Mouse (Mus musculus): ENCODE data around the gene Tenm2. TPM values are rescaled to one million over a fixed set of nuclear protein-coding genes. Genes with fewer than 3 reads are reported as not detected.

Gene Tenm2
- total and polyA plus RNA-seq, 3 experiments, result not detected

- TF ChIP-seq POLR2AphosphoS5 (IDR thresholded peaks at IDR 0.05; ENCODE audit: borderline replicate concordance, low read depth, low read length) (no peak), TAL1 (IDR thresholded peaks at IDR 0.05; ENCODE audit: low read length) (no peak), RCOR1 (IDR thresholded peaks at IDR 0.05; ENCODE audit: low read depth, low read length) (no peak), CHD2 (IDR thresholded peaks at IDR 0.05; ENCODE audit: low read length) (no peak), ETS1 (IDR thresholded peaks at IDR 0.05; ENCODE audit: low read depth, low read length) (no peak), USF2 (IDR thresholded peaks at IDR 0.05; ENCODE audit: borderline replicate concordance in 1 of 2, insufficient read depth in 1 of 2, low read depth in 1 of 2, low read length in 2 of 2) (no peak), MEF2A (IDR thresholded peaks at IDR 0.05; ENCODE audit: extremely low read depth, insufficient replicate concordance, low read depth, low read length, poor library complexity, severe bottlenecking) (no peak), SMC3 (IDR thresholded peaks at IDR 0.05; ENCODE audit: low read depth, low read length) (no peak), USF1 (IDR thresholded peaks at IDR 0.05; ENCODE audit: low read depth, low read length) (no peak)
- Histone ChIP-seq H3K9me3 (replicated peaks; ENCODE audit: insufficient read depth, low read length) (no peaks in the 10 kb centered on the region; the same call in 1 of the 2 replicates), H3K4me1 (ENCODE audit: control insufficient read depth in 1 of 2, insufficient read depth in 2 of 2, low read length in 2 of 2) (no peaks in the 10 kb centered on the region), H3K27ac (ENCODE audit: control insufficient read depth, low read depth, low read length) (no peak overlapping the region), H3K27me3 (ENCODE audit: control insufficient read depth in 1 of 2, insufficient read depth in 2 of 2, low read length in 2 of 2) (no peaks in the 10 kb centered on the region), H3K79me2 (ENCODE audit: control insufficient read depth, insufficient read depth, low read length, poor library complexity) (no peaks in the 10 kb centered on the region), H3K9ac (ENCODE audit: control insufficient read depth, low read depth, low read length, poor library complexity, severe bottlenecking) (no peak overlapping the region), H3K36me3 (ENCODE audit: control insufficient read depth in 1 of 2, insufficient read depth in 2 of 2, low read length in 2 of 2) (no peaks in the 10 kb centered on the region), H3K4me3 (ENCODE audit: control insufficient read depth in 1 of 2, insufficient read depth in 1 of 2, low read depth in 2 of 2, low read length in 2 of 2) (no peak overlapping the region)
- no peak for DNase-seq (ENCODE audit: low read depth, low spot score)
These were observed 765.8 kb downstream of the Tenm2 start for GRCm38 (mm10) chr11:36469811-36470551.

- TF ChIP-seq MAFK (IDR thresholded peaks at IDR 0.05; ENCODE audit: borderline replicate concordance, low read depth, low read length), result no peak
- no peak for TF ChIP-seq USF1 (IDR thresholded peaks at IDR 0.05; ENCODE audit: low read depth, low read length)
- TF ChIP-seq MAZ (IDR thresholded peaks at IDR 0.05; ENCODE audit: low read depth, low read length), result no peak
- no peak for TF ChIP-seq CHD2 (IDR thresholded peaks at IDR 0.05; ENCODE audit: low read length)
- TF ChIP-seq E2F4 (IDR thresholded peaks at IDR 0.05; ENCODE audit: borderline replicate concordance, low read depth, low read length), result no peak
These were observed 777.3 kb downstream of the Tenm2 start for GRCm38 (mm10) chr11:36458451-36458850.

GRCm38 (mm10) chr11:36454076-36454475, 781.7 kb downstream of the Tenm2 start:
- Histone ChIP-seq H3K79me2 (ENCODE audit: control insufficient read depth, insufficient read depth, low read length, poor library complexity) (no peaks in the 10 kb centered on the region), H3K4me3 (ENCODE audit: control insufficient read depth in 1 of 2, insufficient read depth in 1 of 2, low read depth in 2 of 2, low read length in 2 of 2) (no peak overlapping the region), H3K27me3 (ENCODE audit: control insufficient read depth in 1 of 2, insufficient read depth in 2 of 2, low read length in 2 of 2) (no peaks in the 10 kb centered on the region), H3K27ac (ENCODE audit: control insufficient read depth, low read depth, low read length) (no peak overlapping the region), H3K4me1 (ENCODE audit: control insufficient read depth in 1 of 2, insufficient read depth in 2 of 2, low read length in 2 of 2) (no peaks in the 10 kb centered on the region), H3K36me3 (ENCODE audit: control insufficient read depth in 1 of 2, insufficient read depth in 2 of 2, low read length in 2 of 2) (no peaks in the 10 kb centered on the region), H3K9ac (ENCODE audit: control insufficient read depth, low read depth, low read length, poor library complexity, severe bottlenecking) (no peak overlapping the region), H3K9me3 (replicated peaks; ENCODE audit: insufficient read depth, low read length) (no peaks in the 10 kb centered on the region)
- no peak for DNase-seq (ENCODE audit: low read depth, low spot score)
- TF ChIP-seq TAL1 (IDR thresholded peaks at IDR 0.05; ENCODE audit: low read length) (no peak), POLR2A (IDR thresholded peaks at IDR 0.05; ENCODE audit: control insufficient read depth in 1 of 2, insufficient read depth in 1 of 2, low read depth in 1 of 2, low read length in 2 of 2, poor library complexity in 1 of 2) (no peak), MYC (IDR thresholded peaks at IDR 0.05; ENCODE audit: low read depth, low read length) (no peak), MAZ (IDR thresholded peaks at IDR 0.05; ENCODE audit: low read depth, low read length) (no peak), E2F4 (IDR thresholded peaks at IDR 0.05; ENCODE audit: borderline replicate concordance, low read depth, low read length) (no peak), SIN3A (IDR thresholded peaks at IDR 0.05; ENCODE audit: low read length) (no peak), ZC3H11A (IDR thresholded peaks at IDR 0.05; ENCODE audit: low read depth, low read length) (no peak), MXI1 (IDR thresholded peaks at IDR 0.05; ENCODE audit: low read depth, low read length) (no peak), ZMIZ1 (IDR thresholded peaks at IDR 0.05; ENCODE audit: low read depth, low read length) (no peak), MAFK (IDR thresholded peaks at IDR 0.05; ENCODE audit: borderline replicate concordance, low read depth, low read length) (no peak), POLR2AphosphoS2 (IDR thresholded peaks at IDR 0.05; ENCODE audit: low read length) (no peak), TBP (IDR thresholded peaks at IDR 0.05; ENCODE audit: low read depth, low read length) (no peak), POLR2AphosphoS5 (IDR thresholded peaks at IDR 0.05; ENCODE audit: borderline replicate concordance, low read depth, low read length) (no peak), ETS1 (IDR thresholded peaks at IDR 0.05; ENCODE audit: low read depth, low read length) (no peak)

More at GRCm38 (mm10) chr11:36458451-36458850, 777.3 kb downstream of the Tenm2 start:
- Histone ChIP-seq H3K79me2 (ENCODE audit: control insufficient read depth, insufficient read depth, low read length, poor library complexity) (no peaks in the 10 kb centered on the region), H3K27ac (ENCODE audit: control insufficient read depth, low read depth, low read length) (no peak overlapping the region), H3K36me3 (ENCODE audit: control insufficient read depth in 1 of 2, insufficient read depth in 2 of 2, low read length in 2 of 2) (no peaks in the 10 kb centered on the region), H3K9me3 (replicated peaks; ENCODE audit: insufficient read depth, low read length) (no peaks in the 10 kb centered on the region), H3K4me1 (ENCODE audit: control insufficient read depth in 1 of 2, insufficient read depth in 2 of 2, low read length in 2 of 2) (no peaks in the 10 kb centered on the region), H3K9ac (ENCODE audit: control insufficient read depth, low read depth, low read length, poor library complexity, severe bottlenecking) (no peak overlapping the region), H3K27me3 (ENCODE audit: control insufficient read depth in 1 of 2, insufficient read depth in 2 of 2, low read length in 2 of 2) (no peaks in the 10 kb centered on the region), H3K4me3 (ENCODE audit: control insufficient read depth in 1 of 2, insufficient read depth in 1 of 2, low read depth in 2 of 2, low read length in 2 of 2) (no peak overlapping the region)
- DNase-seq (ENCODE audit: low read depth, low spot score), result no peak

All from MEL (cell line).